Mouse (Mus musculus) adrenal gland, adult 10 weeks (tissue): ENCODE measurements around the gene Olfr1151. TPM values are rescaled to one million over a fixed set of nuclear protein-coding genes. Genes with fewer than 3 reads are reported as not detected.

Source experiments
- polyA plus RNA-seq: library from polyadenylated mRNA; stranded (reverse); fragments of 350-450 nt; fragmentation: Illumina TruSeq; extraction: RNeasy Lipid Tissue Mini Kit (QIAGEN cat#74804); gene quantifications from one replicate; pipeline ENCODE4 v1.2.3, GENCODE M21; 2014; ENCODE audit warnings: low read depth, low replicate concordance

The Olfr1151 gene
- not detected for polyA plus RNA-seq

DNA sequence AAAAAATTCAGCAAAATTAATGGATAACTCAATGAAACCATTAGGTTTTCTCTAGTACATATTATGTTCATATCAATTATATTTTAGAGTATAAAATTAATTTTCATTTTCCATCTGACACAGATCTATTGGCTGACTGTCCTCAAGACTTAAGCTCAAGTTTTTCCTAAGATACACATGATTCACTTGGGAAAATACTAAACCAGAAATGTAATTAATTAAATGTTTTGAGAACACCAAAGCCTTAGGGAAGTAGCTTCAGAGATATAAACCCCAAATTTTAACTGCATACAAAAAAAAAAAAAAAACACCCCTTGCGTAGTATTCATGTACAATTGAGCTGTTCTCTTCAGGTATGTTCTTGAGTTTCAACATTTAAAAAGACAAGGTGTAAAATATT lies at the start of gene Olfr1151:
Gene Olfr1151 (plus strand): TSS at position 301 of the 400 bp plus-strand sequence.

GRCm38 (mm10) chr2:87809522-87809921 lies 46.1 kb upstream of the Olfr1151 start, which contains the start of gene Olfr1145:
Olfr1145 (plus strand) TSS chr2:87809822.

GRCm38 (mm10) chr2:87830233-87830632 lies 25.4 kb upstream of the Olfr1151 start, which contains the start of gene Olfr1148:
Olfr1148 (plus strand) TSS chr2:87830533.

DNA sequence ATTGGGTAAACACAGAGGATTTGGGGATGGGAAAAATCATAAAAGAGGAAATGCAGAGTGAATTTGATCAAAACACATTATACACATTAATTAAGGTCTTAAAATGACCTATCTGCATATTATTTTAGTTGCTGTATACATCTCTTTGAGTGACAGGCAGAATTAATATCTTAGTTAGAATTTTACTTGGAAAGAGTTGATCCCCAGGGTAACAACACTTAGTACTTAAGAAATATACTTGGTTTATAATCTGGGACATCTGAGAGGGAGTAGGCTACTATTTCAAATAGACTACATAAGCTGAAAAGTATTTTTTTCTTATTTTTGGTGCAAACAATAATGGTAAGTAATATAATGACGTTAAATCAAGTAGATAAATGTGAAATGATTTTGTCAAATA lies 12.0 kb upstream of the Olfr1151 start, which contains the start of gene Olfr1150-ps1:
Gene Olfr1150-ps1 (plus strand): TSS at position 301 of the 400 bp plus-strand sequence.

DNA sequence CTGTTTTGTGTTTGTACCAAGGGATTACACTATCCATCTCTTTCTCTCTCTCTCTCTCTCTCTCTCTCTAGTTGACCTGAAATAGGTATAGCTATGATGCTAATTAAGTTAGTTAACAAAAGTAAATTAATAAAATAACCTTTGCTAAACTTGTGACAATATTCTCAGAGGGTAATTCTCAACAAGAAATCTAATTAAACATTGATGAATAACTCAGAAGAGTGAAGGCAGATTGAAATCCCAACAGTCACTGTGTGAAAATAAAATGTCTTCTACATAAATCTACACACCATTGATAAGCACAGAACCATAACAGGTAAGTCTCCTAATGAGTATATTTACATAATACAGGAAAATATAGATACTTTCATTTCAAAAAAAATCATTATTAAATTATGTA lies 10.5 kb downstream of the Olfr1151 start, which contains the start of gene Olfr1152:
Gene Olfr1152 (plus strand): TSS at position 301 of the 400 bp plus-strand sequence.

DNA sequence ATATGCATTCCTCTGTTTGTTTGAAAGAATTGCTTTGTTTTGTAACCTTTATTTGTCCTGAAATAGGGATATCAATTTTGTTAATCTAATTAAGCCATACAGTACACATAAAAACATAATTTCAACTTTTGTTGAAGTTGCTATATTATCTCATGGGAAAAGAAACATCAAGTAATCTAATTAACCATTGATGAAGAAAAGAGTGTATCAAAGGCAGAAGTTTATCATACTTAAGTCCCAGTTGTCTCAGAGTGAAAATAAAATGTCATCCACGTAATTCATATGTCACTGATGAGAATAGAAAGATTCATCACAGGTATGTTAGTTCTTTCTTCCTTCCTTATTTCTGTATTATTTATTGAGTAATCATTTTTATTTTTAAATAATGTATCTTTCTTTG lies 39.0 kb downstream of the Olfr1151 start, which contains the start of gene Olfr1153:
Gene Olfr1153 (plus strand): TSS at position 301 of the 400 bp plus-strand sequence.

DNA sequence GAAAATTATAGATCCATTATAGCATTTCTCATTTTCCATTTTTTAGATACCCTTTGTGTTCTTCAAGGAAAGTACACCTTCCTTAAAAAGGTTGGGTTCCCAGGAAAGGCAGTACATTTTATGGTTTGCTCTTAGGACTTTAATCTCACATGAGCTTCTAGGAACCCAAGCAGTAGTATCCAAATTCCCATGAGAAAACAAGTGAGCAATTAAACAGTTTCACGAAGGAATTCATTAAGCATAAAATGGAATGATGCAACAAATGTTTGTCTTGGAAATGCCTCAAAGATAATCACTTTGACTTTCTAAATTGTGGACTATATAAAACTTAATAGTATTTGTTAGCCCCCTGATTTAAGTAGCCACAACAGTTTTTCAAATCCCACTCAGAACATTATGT lies 49.4 kb downstream of the Olfr1151 start, which contains the start of gene Olfr1154:
Gene Olfr1154 (minus strand): TSS at position 101 of the 400 bp plus-strand sequence.

Other genes starting within 250 kb of the Olfr1151 start
- gene Olfr1130, start 249.7 kb upstream of the Olfr1151 start, polyA plus RNA-seq, result not detected
- gene Olfr1131, start 228.8 kb upstream of the Olfr1151 start, polyA plus RNA-seq, result not detected
- not detected for gene Olfr1132, start 218.3 kb upstream of the Olfr1151 start, polyA plus RNA-seq
- gene Olfr1133, start 208.5 kb upstream of the Olfr1151 start, polyA plus RNA-seq, result not detected
- gene Olfr1134, start 197.4 kb upstream of the Olfr1151 start, polyA plus RNA-seq, result not detected
- not detected for gene Olfr1135, start 182.2 kb upstream of the Olfr1151 start, polyA plus RNA-seq
- not detected for gene Olfr1136, start 161.9 kb upstream of the Olfr1151 start, polyA plus RNA-seq
- gene Olfr1137, start 142.7 kb upstream of the Olfr1151 start, polyA plus RNA-seq, result not detected
- not detected for gene Olfr1138, start 115.9 kb upstream of the Olfr1151 start, polyA plus RNA-seq
- gene Olfr1140, start 112.1 kb upstream of the Olfr1151 start, polyA plus RNA-seq, result not detected
- gene Olfr1141, start 101.9 kb upstream of the Olfr1151 start, polyA plus RNA-seq, result not detected
- gene Olfr152, start 76.4 kb upstream of the Olfr1151 start, polyA plus RNA-seq, result not detected
- gene Olfr1143, start 55.3 kb upstream of the Olfr1151 start, polyA plus RNA-seq, result not detected
- gene Olfr1145, start 46.0 kb upstream of the Olfr1151 start, polyA plus RNA-seq, result not detected
- gene Olfr1148, start 25.3 kb upstream of the Olfr1151 start, polyA plus RNA-seq, result not detected
- gene Olfr1150-ps1, start 11.9 kb upstream of the Olfr1151 start, polyA plus RNA-seq, result not detected
- gene Olfr1152, start 10.6 kb downstream of the Olfr1151 start, polyA plus RNA-seq, result not detected
- gene Olfr1153, start 39.1 kb downstream of the Olfr1151 start, polyA plus RNA-seq, result not detected
- not detected for gene Olfr1154, start 49.3 kb downstream of the Olfr1151 start, polyA plus RNA-seq
- not detected for gene Olfr1155, start 89.3 kb downstream of the Olfr1151 start, polyA plus RNA-seq
- not detected for gene Olfr1156, start 97.2 kb downstream of the Olfr1151 start, polyA plus RNA-seq
- gene Olfr1157, start 112.4 kb downstream of the Olfr1151 start, polyA plus RNA-seq, result not detected
- not detected for gene Olfr74, start 118.8 kb downstream of the Olfr1151 start, polyA plus RNA-seq
- not detected for gene Olfr1158, start 134.3 kb downstream of the Olfr1151 start, polyA plus RNA-seq
- gene Olfr1160, start 152.4 kb downstream of the Olfr1151 start, polyA plus RNA-seq, result not detected
- not detected for gene Olfr1161, start 166.9 kb downstream of the Olfr1151 start, polyA plus RNA-seq
- gene Olfr73, start 181.8 kb downstream of the Olfr1151 start, polyA plus RNA-seq, result not detected
- gene Olfr1162, start 195.3 kb downstream of the Olfr1151 start, polyA plus RNA-seq, result not detected
- not detected for gene Olfr1163, start 216.0 kb downstream of the Olfr1151 start, polyA plus RNA-seq
- not detected for gene Olfr1164, start 238.1 kb downstream of the Olfr1151 start, polyA plus RNA-seq